Mouse (Mus musculus) bone marrow, adult 2 months (tissue): ENCODE measurements at regions not wholly inside any gene's neighbourhood (a gene's known extent, or its start where the extent isn't known, plus 50 kb on each side); places are given as distances from the start of the nearest gene placed in this dataset.

Experiments used
- H3K27ac ChIP-seq: fragments of 200-500 bp; 2 replicates; pipeline ENCODE4 v1.5.1; 2012; ENCODE audit warnings: low read depth, mild to moderate bottlenecking, control low read depth, inconsistent platforms, low read length; ENCODE audit not compliant: control insufficient read depth, poor library complexity, insufficient read depth
- H3K4me1 ChIP-seq: fragments of 200-500 bp; 2 replicates; pipeline ENCODE4 v1.6.1; 2011; ENCODE audit warnings: low read length; ENCODE audit not compliant: control insufficient read depth, insufficient read depth
- H3K4me3 ChIP-seq: fragments of 200-500 bp; replicated peaks from 2 replicates; pipeline ENCODE3; 2011; ENCODE audit warnings: mild to moderate bottlenecking, low read depth, low read length, control low read depth; ENCODE audit not compliant: control insufficient read depth
- CTCF ChIP-seq: fragments of 200-500 bp; IDR thresholded peaks from 2 replicates; pipeline ENCODE4 v1.5.1; 2011; ENCODE audit warnings: low read length, control low read depth; ENCODE audit not compliant: control insufficient read depth, insufficient read depth
- POLR2A ChIP-seq: fragments of 200-500 bp; IDR thresholded peaks from 2 replicates; pipeline ENCODE4 v1.6.1; 2011; ENCODE audit warnings: low read depth, mild to moderate bottlenecking, control low read depth, low read length, borderline replicate concordance; ENCODE audit not compliant: control insufficient read depth
- WGBS: fragments of 180-500 bp; shearing (Covaris S2); methylation state at CpG from one replicate; pipeline ENCODE4 v1.1.7; 2018; 5-methylcytosine and 5-hydroxymethylcytosine counted together

DNA sequence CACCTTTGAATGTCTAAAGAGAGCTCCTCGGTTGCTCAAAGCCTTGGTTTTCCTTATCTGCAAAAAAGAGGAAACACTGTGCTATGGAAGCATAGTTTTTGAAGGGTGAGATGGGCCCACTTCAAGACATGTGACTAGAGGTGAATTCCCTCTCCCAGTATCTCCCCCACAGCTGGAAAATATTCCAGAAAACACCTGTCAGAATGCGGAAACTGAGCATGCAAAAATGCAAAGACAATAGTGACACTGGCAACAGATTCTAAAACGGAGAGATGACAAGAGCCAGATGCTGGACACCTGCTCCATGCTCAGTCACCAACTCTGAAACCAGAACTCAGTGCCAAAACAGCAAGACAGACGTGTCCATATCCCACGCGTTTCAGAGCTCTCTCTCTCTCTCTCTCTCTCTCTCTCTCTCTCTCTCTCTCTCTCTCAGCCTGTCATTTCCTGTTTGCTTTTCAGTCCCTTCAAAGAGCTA lies 117.5 kb upstream of the Itga4 start:
- no peak for TF ChIP-seq CTCF
- no peak for TF ChIP-seq POLR2A
- Histone ChIP-seq H3K27ac (no peak overlapping the region), H3K4me1 (peaks cover 2% of the 10 kb centered on the region; the same call in 1 of the 2 replicates), H3K4me3 (no peak overlapping the region)
- WGBS = 26% methylated on average over 6 of the region's 6 CpGs

DNA sequence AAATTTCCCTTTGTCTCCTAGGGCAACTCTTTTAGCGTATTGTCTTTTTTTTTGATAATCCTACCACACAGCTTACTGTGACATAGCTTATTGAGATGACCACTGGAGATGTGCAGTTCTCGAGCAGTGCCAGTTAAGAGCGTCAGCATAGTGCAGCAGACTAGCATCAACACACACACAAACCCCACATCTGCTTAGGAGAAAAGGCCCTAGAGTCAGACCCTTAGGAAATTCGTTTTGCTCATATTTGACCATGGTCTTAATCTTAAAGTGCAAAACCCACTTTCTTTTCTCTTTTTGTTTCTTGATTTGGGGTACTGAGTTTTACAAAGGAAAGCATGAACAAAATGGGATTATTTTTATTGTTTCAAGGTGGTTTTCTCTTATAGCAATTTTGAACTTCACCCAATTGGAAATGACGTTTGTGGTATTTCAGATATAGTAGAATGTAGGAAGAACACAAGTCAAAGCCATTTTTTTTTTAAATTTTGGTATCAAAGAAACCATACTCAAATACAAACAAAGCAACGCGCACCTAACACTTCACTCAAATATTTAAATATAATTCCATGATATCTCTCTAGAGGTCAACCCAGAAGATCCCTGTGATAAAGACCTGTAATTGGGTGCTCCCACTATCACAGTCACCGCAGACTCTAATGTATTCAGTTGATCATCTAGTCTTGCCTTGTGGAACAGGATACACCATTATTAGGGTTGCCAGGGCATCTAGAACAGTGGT lies 116.7 kb upstream of the Itga4 start:
- H3K4me3 ChIP-seq = no peak overlapping the region
- peaks cover 2% of the 10 kb centered on the region; the same call in 1 of the 2 replicates for H3K4me1 ChIP-seq
- no peak for TF ChIP-seq POLR2A
- no peak for TF ChIP-seq CTCF
- no peak overlapping the region for H3K27ac ChIP-seq
- 82% methylated on average over 8 of the region's 8 CpGs for WGBS

DNA sequence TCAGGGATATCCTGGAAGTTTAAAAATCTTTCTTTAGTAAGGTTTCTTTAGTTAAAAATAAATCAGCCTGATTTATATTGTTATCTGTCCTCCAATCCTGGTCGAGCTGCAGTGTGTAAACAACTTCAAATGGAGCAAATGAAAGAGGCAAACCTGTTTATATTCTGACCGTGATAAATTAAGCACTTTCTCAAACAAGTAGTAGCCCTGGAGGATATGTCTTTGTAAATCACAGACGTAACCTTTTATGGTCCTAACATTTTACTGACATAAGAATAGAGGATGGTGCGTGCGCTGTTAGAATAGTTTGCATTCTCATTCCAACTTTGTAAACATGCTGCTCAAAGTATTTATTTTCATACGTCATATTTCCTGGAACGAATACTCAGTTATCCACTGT lies 113.3 kb upstream of the Itga4 start:
- Histone ChIP-seq H3K27ac (no peak overlapping the region), H3K4me1 (peaks cover 2% of the 10 kb centered on the region), H3K4me3 (no peak overlapping the region)
- WGBS = 82% methylated on average over 7 of the region's 7 CpGs
- TF ChIP-seq POLR2A (no peak), CTCF (no peak)

DNA sequence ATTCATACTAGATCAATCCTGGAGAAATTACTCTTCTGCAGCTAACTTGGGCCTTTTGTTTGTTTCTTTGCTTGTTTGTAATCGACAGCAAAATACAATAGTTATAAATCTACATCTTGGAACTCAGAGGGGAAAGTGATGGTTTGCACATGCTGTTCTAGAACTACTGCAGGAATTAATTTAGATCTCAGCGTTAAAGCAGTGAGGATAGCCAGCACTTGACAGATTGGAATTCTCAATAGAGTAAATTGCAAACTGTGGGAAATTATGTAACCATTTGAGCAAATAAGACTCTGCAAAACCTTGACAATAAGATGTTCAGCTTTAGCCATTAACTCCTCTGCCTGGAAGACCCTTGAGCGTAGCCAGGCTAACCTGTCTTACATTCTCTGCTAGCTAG lies 112.0 kb upstream of the Itga4 start:
- no peak for TF ChIP-seq CTCF
- TF ChIP-seq POLR2A = no peak
- WGBS = 85% methylated on average over 3 of the region's 3 CpGs
- Histone ChIP-seq H3K4me1 (peaks cover 2% of the 10 kb centered on the region), H3K4me3 (no peak overlapping the region), H3K27ac (no peak overlapping the region)

DNA sequence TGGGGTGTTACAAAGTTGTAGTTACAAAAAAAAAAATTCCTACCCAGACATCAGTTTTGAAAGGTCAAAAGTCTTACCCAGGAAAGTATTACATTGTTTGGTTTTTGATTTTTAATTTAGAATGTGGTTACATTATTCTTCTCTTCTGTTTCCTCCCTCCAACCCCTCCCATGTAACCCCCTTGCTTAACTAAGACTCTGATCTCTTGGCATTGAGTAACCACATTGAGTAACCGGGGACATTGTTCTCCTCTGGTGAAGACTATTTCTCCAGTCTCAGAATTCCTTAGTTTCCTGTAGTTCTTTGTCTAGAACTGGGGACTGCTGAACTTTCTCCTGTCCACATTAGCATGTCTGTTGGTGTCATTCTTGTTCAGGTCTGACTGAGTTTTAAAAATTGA lies 109.3 kb upstream of the Itga4 start:
- no peak overlapping the region for H3K27ac ChIP-seq
- WGBS = 3% methylated on average over 1 of the region's 1 CpGs
- no peak overlapping the region for H3K4me3 ChIP-seq
- TF ChIP-seq CTCF (no peak), POLR2A (no peak)
- peaks cover 2% of the 10 kb centered on the region for H3K4me1 ChIP-seq

DNA sequence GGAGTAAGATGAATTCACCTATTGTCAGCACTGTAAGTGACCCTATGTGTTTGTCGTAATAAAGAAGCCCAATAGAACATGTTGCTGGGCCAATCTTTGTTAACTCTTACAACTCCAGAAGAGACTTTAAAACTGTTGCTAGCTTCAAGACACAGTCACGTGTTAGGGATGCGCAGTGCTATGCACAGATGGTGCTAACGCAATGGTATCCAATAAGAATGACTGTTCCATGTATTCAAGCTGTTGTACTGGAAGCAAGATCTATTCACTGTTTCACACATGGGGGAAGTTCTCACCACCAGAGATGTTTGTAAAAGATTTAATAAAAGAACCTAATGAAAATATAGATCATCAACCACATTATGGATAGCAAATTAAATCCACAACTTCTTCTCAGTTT lies 108.7 kb upstream of the Itga4 start:
- 84% methylated on average over 4 of the region's 4 CpGs for WGBS
- no peak overlapping the region for H3K4me3 ChIP-seq
- TF ChIP-seq POLR2A (no peak), CTCF (no peak)
- peaks cover 2% of the 10 kb centered on the region for H3K4me1 ChIP-seq
- no peak overlapping the region for H3K27ac ChIP-seq

DNA sequence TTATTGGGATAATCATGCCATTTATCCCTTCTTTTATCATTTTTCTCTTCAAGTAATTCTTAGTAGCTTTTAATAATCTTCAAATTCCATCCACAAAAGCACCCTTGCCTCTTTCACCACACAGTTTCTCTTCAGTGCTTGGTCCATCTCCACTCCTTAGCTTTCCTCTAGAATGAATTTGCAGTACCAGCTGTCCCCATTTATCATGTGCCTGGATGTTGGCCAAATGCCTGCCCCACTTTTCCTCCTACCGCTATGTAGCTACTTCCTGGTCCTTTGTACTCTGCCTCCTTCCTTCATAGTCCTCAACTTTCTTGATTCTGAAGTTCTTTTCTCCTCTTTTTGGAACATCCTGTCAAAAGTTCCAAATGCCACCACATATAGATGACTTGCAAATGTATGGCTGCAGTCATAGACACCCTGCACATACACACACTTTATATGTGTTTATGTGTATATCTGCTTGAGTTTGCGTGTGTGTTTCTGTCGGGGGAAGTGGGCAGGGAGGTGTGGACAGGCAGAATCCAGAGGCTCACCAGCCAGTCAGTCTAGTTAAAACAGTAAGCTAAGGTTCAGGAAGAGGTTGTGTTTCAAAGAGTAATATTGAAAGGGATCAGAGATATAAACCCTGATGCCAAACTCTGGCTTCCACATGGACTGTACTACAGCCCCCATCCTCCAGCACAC lies 106.1 kb upstream of the Itga4 start:
- Histone ChIP-seq H3K27ac (no peak overlapping the region), H3K4me1 (peaks cover 3% of the 10 kb centered on the region), H3K4me3 (no peak overlapping the region)
- TF ChIP-seq CTCF (no peak), POLR2A (no peak)
- WGBS = 17% methylated on average over 3 of the region's 3 CpGs

DNA sequence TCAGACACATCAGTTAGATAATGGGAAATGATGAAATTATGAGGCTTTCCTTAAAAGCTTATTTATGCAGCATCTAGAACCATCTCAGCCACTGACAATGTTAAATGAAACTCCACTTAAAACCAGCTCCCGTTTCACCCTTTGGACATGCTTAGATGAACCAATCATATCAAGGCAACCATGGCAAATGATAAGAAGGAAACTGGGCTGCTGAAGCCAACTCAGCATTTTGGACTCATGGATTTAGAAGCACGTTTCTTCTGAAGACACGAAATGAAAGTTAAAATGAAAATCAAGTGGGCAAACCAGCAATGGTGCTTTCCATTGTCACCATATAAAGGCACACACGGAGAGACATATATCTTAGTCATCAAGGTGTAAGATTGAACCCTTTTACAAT lies 103.6 kb upstream of the Itga4 start:
- no peak overlapping the region for H3K27ac ChIP-seq
- peaks cover 1% of the 10 kb centered on the region for H3K4me1 ChIP-seq
- TF ChIP-seq POLR2A (no peak), CTCF (no peak)
- H3K4me3 ChIP-seq = no peak overlapping the region
- 62% methylated on average over 4 of the region's 4 CpGs for WGBS
